Mouse (Mus musculus): Measurements from ENCODE around the gene Arid1b. TPM values are rescaled to one million over a fixed set of nuclear protein-coding genes. Genes with fewer than 3 reads are reported as not detected.

The Arid1b gene
- polyA plus RNA-seq, 1 experiment from 2014 or later = 9.6 TPM

DNA sequence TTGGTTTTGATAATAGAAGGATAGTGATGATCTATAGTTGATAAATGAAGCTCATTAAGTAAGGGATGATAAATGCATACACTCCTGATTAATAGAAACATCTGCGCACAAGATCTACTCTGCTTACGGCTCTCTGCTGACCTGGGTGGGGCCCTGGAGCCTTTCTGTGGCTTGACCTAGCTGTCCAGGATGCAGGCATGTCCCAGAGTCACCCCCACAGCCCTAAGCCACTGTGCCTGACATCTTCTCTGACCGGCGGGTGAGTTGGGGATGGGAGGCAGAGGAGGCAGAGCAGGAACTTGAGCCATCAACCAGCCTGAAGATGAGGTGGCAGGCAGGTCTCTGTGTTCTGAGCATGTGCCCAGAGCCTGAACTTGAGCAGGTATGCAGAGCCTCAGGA lies 136.0 kb downstream of the Arid1b start:
- no peak for ATAC-seq
- Histone ChIP-seq H3K9me3 (ENCODE audit: control insufficient read depth, low read length) (no peaks in the 10 kb centered on the region), H3K4me2 (ENCODE audit: low read length) (no peak overlapping the region), H3K4me1 (ENCODE audit: control insufficient read depth, insufficient read depth, low read depth, low read length) (peaks cover 2% of the 10 kb centered on the region; the same call in 1 of the 2 replicates), H3K9ac (ENCODE audit: low read depth, low read length) (no peak overlapping the region), H3K36me3 (ENCODE audit: control insufficient read depth, insufficient read depth, low read length) (no peaks in the 10 kb centered on the region), H3K4me3 (ENCODE audit: low read length) (no peak overlapping the region), H3K27ac (ENCODE audit: low read depth, low read length) (no peak overlapping the region), H3K27me3 (replicated peaks; ENCODE audit: control insufficient read depth, insufficient read depth, low read length) (no peaks in the 10 kb centered on the region)
- 70% methylated on average over 4 of the region's 4 CpGs for WGBS

DNA sequence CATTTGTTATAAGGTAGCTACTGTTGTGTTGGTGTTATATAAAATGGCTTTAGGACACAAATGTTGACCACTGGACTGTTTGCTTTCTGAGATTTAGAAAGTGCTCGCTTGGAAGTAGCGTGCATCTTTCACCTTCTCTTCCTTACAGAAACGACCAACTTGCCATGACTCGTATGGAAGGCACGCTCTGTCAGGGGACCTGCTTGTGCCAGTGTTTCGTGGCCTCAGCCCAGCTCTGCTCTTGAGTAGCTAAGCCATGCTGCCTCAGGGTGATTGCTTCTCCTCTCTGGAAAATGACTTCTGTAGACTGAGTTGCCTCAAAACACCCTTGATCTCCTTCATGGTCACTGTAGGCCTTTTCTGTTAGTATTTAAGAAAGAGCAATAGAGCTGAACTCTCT lies 137.6 kb downstream of the Arid1b start:
- ATAC-seq = no peak
- Histone ChIP-seq H3K9ac (ENCODE audit: low read depth, low read length) (no peak overlapping the region), H3K36me3 (ENCODE audit: control insufficient read depth, insufficient read depth, low read length) (no peaks in the 10 kb centered on the region), H3K27ac (ENCODE audit: low read depth, low read length) (no peak overlapping the region), H3K4me2 (ENCODE audit: low read length) (no peak overlapping the region), H3K27me3 (replicated peaks; ENCODE audit: control insufficient read depth, insufficient read depth, low read length) (no peaks in the 10 kb centered on the region), H3K9me3 (ENCODE audit: control insufficient read depth, low read length) (no peaks in the 10 kb centered on the region), H3K4me3 (ENCODE audit: low read length) (no peak overlapping the region), H3K4me1 (ENCODE audit: control insufficient read depth, insufficient read depth, low read depth, low read length) (peaks cover 2% of the 10 kb centered on the region; the same call in 1 of the 2 replicates)
- whole genome bisulfite sequencing = 94% methylated on average over 6 of the region's 6 CpGs

- no peaks in the 10 kb centered on the region for H3K27me3 ChIP-seq (replicated peaks; ENCODE audit: control insufficient read depth, insufficient read depth, low read length)
- H3K9ac ChIP-seq (ENCODE audit: low read depth, low read length) = no peak overlapping the region
- 87% methylated on average over 14 of the region's 14 CpGs for WGBS
- H3K9me3 ChIP-seq (ENCODE audit: control insufficient read depth, low read length) = no peaks in the 10 kb centered on the region
- H3K27ac ChIP-seq (ENCODE audit: low read depth, low read length) = no peak overlapping the region
- H3K4me2 ChIP-seq (ENCODE audit: low read length) = no peak overlapping the region
- H3K4me3 ChIP-seq (ENCODE audit: low read length) = no peak overlapping the region
- peaks cover 2% of the 10 kb centered on the region; the same call in 1 of the 2 replicates for H3K4me1 ChIP-seq (ENCODE audit: control insufficient read depth, insufficient read depth, low read depth, low read length)
- ATAC-seq = 0 out of 2 replicates have a peak, but pooled peaks have one; percentile 22
- no peaks in the 10 kb centered on the region for H3K36me3 ChIP-seq (ENCODE audit: control insufficient read depth, insufficient read depth, low read length)
Measured at GRCm38 (mm10) chr17:5132296-5132986, 138.3 kb downstream of the Arid1b start.

GRCm38 (mm10) chr17:5132987-5133355 lies 138.8 kb downstream of the Arid1b start:
- Histone ChIP-seq H3K4me3 (ENCODE audit: low read length) (no peak overlapping the region), H3K27me3 (replicated peaks; ENCODE audit: control insufficient read depth, insufficient read depth, low read length) (no peaks in the 10 kb centered on the region), H3K4me1 (ENCODE audit: control insufficient read depth, insufficient read depth, low read depth, low read length) (peaks cover 3% of the 10 kb centered on the region), H3K36me3 (ENCODE audit: control insufficient read depth, insufficient read depth, low read length) (no peaks in the 10 kb centered on the region), H3K27ac (ENCODE audit: low read depth, low read length) (no peak overlapping the region), H3K9ac (ENCODE audit: low read depth, low read length) (no peak overlapping the region), H3K9me3 (ENCODE audit: control insufficient read depth, low read length) (no peaks in the 10 kb centered on the region), H3K4me2 (ENCODE audit: low read length) (no peak overlapping the region)
- WGBS = 84% methylated on average over 7 of the region's 7 CpGs
- ATAC-seq = no peak

GRCm38 (mm10) chr17:5133831-5134230 lies 139.7 kb downstream of the Arid1b start:
- H3K4me1 ChIP-seq (ENCODE audit: control insufficient read depth, insufficient read depth, low read depth, low read length) = peaks cover 10% of the 10 kb centered on the region
- no peak overlapping the region for H3K27ac ChIP-seq (ENCODE audit: low read depth, low read length)
- H3K9ac ChIP-seq (ENCODE audit: low read depth, low read length) = no peak overlapping the region
- ATAC-seq = no peak
- no peaks in the 10 kb centered on the region for H3K36me3 ChIP-seq (ENCODE audit: control insufficient read depth, insufficient read depth, low read length)
- H3K27me3 ChIP-seq (replicated peaks; ENCODE audit: control insufficient read depth, insufficient read depth, low read length) = no peaks in the 10 kb centered on the region
- no peaks in the 10 kb centered on the region for H3K9me3 ChIP-seq (ENCODE audit: control insufficient read depth, low read length)
- H3K4me2 ChIP-seq (ENCODE audit: low read length) = no peak overlapping the region
- H3K4me3 ChIP-seq (ENCODE audit: low read length) = no peak overlapping the region
- WGBS = 65% methylated on average over 8 of the region's 8 CpGs

GRCm38 (mm10) chr17:5134271-5134670 lies 140.1 kb downstream of the Arid1b start:
- Histone ChIP-seq H3K4me3 (ENCODE audit: low read length) (no peak overlapping the region), H3K27me3 (replicated peaks; ENCODE audit: control insufficient read depth, insufficient read depth, low read length) (no peaks in the 10 kb centered on the region), H3K27ac (ENCODE audit: low read depth, low read length) (no peak overlapping the region), H3K36me3 (ENCODE audit: control insufficient read depth, insufficient read depth, low read length) (no peaks in the 10 kb centered on the region), H3K4me2 (ENCODE audit: low read length) (no peak overlapping the region), H3K4me1 (ENCODE audit: control insufficient read depth, insufficient read depth, low read depth, low read length) (peaks cover 15% of the 10 kb centered on the region), H3K9me3 (ENCODE audit: control insufficient read depth, low read length) (no peaks in the 10 kb centered on the region), H3K9ac (ENCODE audit: low read depth, low read length) (no peak overlapping the region)
- ATAC-seq = no peak
- 57% methylated on average over 8 of the region's 8 CpGs for WGBS

GRCm38 (mm10) chr17:5137936-5138335 lies 143.8 kb downstream of the Arid1b start:
- Histone ChIP-seq H3K9me3 (ENCODE audit: control insufficient read depth, low read length) (no peaks in the 10 kb centered on the region), H3K4me2 (ENCODE audit: low read length) (no peak overlapping the region), H3K9ac (ENCODE audit: low read depth, low read length) (no peak overlapping the region), H3K27ac (ENCODE audit: low read depth, low read length) (no peak overlapping the region), H3K36me3 (ENCODE audit: control insufficient read depth, insufficient read depth, low read length) (no peaks in the 10 kb centered on the region), H3K4me1 (ENCODE audit: control insufficient read depth, insufficient read depth, low read depth, low read length) (peaks cover 23% of the 10 kb centered on the region), H3K27me3 (replicated peaks; ENCODE audit: control insufficient read depth, insufficient read depth, low read length) (no peaks in the 10 kb centered on the region), H3K4me3 (ENCODE audit: low read length) (no peak overlapping the region)
- no peak for ATAC-seq
- 67% methylated on average over 3 of the region's 3 CpGs for WGBS

DNA sequence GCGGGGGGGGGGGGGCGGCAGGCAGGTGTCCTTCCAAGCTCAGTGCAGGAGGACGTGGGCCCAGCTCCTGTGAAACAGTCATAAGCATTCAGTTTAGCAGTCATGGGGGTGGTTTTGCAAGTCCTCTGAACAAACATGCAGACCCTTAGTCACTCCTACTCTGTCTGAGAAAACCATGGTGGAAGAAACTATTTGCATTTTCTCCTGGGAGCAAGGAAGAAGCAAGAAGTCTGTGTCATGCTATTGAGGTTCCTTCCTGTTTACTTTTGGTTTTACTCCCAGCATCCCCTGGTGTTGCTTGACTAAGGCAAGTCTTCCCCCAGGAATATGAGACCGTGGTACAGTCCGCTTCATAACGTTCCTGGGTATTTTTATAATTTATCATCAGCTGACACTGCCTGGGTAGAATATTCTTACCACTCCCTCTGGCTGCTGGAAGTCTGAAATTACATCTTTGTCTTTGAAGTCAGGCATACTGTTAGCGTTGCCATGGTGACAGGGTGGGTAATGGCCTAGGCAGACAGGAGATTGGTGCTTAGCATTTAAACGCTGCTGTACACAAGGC lies 144.6 kb downstream of the Arid1b start:
- H3K36me3 ChIP-seq (ENCODE audit: control insufficient read depth, insufficient read depth, low read length) = no peaks in the 10 kb centered on the region
- WGBS = 9% methylated on average over 8 of the region's 8 CpGs
- H3K27ac ChIP-seq (ENCODE audit: low read depth, low read length) = peak overlapping the region; percentile 65
- peak; percentile 90 for ATAC-seq
- peaks cover 23% of the 10 kb centered on the region for H3K4me1 ChIP-seq (ENCODE audit: control insufficient read depth, insufficient read depth, low read depth, low read length)
- no peak overlapping the region for H3K9ac ChIP-seq (ENCODE audit: low read depth, low read length)
- H3K4me2 ChIP-seq (ENCODE audit: low read length) = no peak overlapping the region; the same call in 1 of the 2 replicates
- H3K9me3 ChIP-seq (ENCODE audit: control insufficient read depth, low read length) = no peaks in the 10 kb centered on the region
- H3K4me3 ChIP-seq (ENCODE audit: low read length) = no peak overlapping the region
- no peaks in the 10 kb centered on the region for H3K27me3 ChIP-seq (replicated peaks; ENCODE audit: control insufficient read depth, insufficient read depth, low read length)

- WGBS = 23% methylated on average over 8 of the region's 8 CpGs
- Histone ChIP-seq H3K9ac (ENCODE audit: low read depth, low read length) (no peak overlapping the region), H3K4me3 (ENCODE audit: low read length) (no peak overlapping the region), H3K27ac (ENCODE audit: low read depth, low read length) (peak overlapping the region; percentile 65), H3K27me3 (replicated peaks; ENCODE audit: control insufficient read depth, insufficient read depth, low read length) (no peaks in the 10 kb centered on the region), H3K9me3 (ENCODE audit: control insufficient read depth, low read length) (no peaks in the 10 kb centered on the region), H3K4me2 (ENCODE audit: low read length) (peak overlapping the region; percentile 27), H3K36me3 (ENCODE audit: control insufficient read depth, insufficient read depth, low read length) (no peaks in the 10 kb centered on the region), H3K4me1 (ENCODE audit: control insufficient read depth, insufficient read depth, low read depth, low read length) (peaks cover 23% of the 10 kb centered on the region)
- ATAC-seq = no peak
Measured at GRCm38 (mm10) chr17:5139553-5139952, 145.4 kb downstream of the Arid1b start.

Data from hindbrain, embryonic 16.5 days (tissue).